Mouse (Mus musculus): Measurements from ENCODE around the gene Tmod2.

Tmod2 gene

GRCm38 (mm10) chr9:75600166-75600934 is 10.8 kb downstream of the Tmod2 start:
- DNase-seq (ENCODE audit: low read depth, low spot score): no peak

- no peak for DNase-seq (ENCODE audit: low read depth, low spot score)
Measured at GRCm38 (mm10) chr9:75599191-75599841, 11.8 kb downstream of the Tmod2 start.

- DNase-seq (ENCODE audit: low read depth, low spot score): no peak
Measured at GRCm38 (mm10) chr9:75597596-75597995, 13.5 kb downstream of the Tmod2 start.

GRCm38 (mm10) chr9:75597036-75597435 is 14.1 kb downstream of the Tmod2 start:
- DNase-seq (ENCODE audit: low read depth, low spot score): no peak

- DNase-seq (ENCODE audit: low read depth, low spot score): no peak
Measured at GRCm38 (mm10) chr9:75593481-75593880, 17.6 kb downstream of the Tmod2 start.

- DNase-seq (ENCODE audit: low read depth, low spot score): no peak
Measured at GRCm38 (mm10) chr9:75589850-75590790, 21.0 kb downstream of the Tmod2 start.

GRCm38 (mm10) chr9:75581694-75582350 is 29.3 kb downstream of the Tmod2 start:
- no peak for DNase-seq (ENCODE audit: low read depth, low spot score)

- DNase-seq (ENCODE audit: low read depth, low spot score): no peak
Measured at GRCm38 (mm10) chr9:75579321-75579720, 31.8 kb downstream of the Tmod2 start.

- DNase-seq (ENCODE audit: low read depth, low spot score): no peak
Measured at GRCm38 (mm10) chr9:75571036-75571942, 39.8 kb downstream of the Tmod2 start.

GRCm38 (mm10) chr9:75568399-75568798 is 42.7 kb downstream of the Tmod2 start:
- no peak for DNase-seq (ENCODE audit: low read depth, low spot score)

- no peak for DNase-seq (ENCODE audit: low read depth, low spot score)
Measured at GRCm38 (mm10) chr9:75564892-75565291, 46.2 kb downstream of the Tmod2 start.

GRCm38 (mm10) chr9:75563622-75564021 is 47.5 kb downstream of the Tmod2 start:
- DNase-seq (ENCODE audit: low read depth, low spot score): no peak

- DNase-seq (ENCODE audit: low read depth, low spot score): no peak
Measured at GRCm38 (mm10) chr9:75563176-75563575, 47.9 kb downstream of the Tmod2 start.

- DNase-seq (ENCODE audit: low read depth, low spot score): no peak
Measured at GRCm38 (mm10) chr9:75561040-75561669, 50.0 kb downstream of the Tmod2 start.

- no peak for DNase-seq (ENCODE audit: low read depth, low spot score)
Measured at GRCm38 (mm10) chr9:75560353-75560752, 50.8 kb downstream of the Tmod2 start.

- DNase-seq (ENCODE audit: low read depth, low spot score): peak; percentile 83
Measured at GRCm38 (mm10) chr9:75559512-75560012, 51.6 kb downstream of the Tmod2 start, which contains the start of gene Tmod3. Tmod3 (minus strand) TSS chr9:75559657.

- DNase-seq (ENCODE audit: low read depth, low spot score): no peak
Measured at GRCm38 (mm10) chr9:75558812-75559511, 52.2 kb downstream of the Tmod2 start.

- DNase-seq (ENCODE audit: low read depth, low spot score): no peak
Measured at GRCm38 (mm10) chr9:75558360-75558759, 52.8 kb downstream of the Tmod2 start.

GRCm38 (mm10) chr9:75553719-75554118 is 57.4 kb downstream of the Tmod2 start:
- DNase-seq (ENCODE audit: low read depth, low spot score): no peak
